Mouse (Mus musculus) bone marrow macrophage, adult 2 months (primary cell): ENCODE results near the gene Ube2k.

Experiments used
- CTCF ChIP-seq: IDR thresholded peaks from 2 replicates; pipeline ENCODE4 v1.5.1; 2012; ENCODE audit warnings: low read depth, mild to moderate bottlenecking, low read length, moderate library complexity
- POLR2A ChIP-seq: IDR thresholded peaks from 2 replicates; pipeline ENCODE4 v1.6.1; 2012; ENCODE audit warnings: mild to moderate bottlenecking, low read depth, low read length, borderline replicate concordance

- TF ChIP-seq POLR2A (no peak), CTCF (no peak)
These were observed 48.3 kb upstream of the Ube2k start for GRCm38 (mm10) chr5:65488725-65489124.
